Mouse (Mus musculus) stomach, postnatal 0 days (tissue): ENCODE measurements at regions not wholly inside any gene's neighbourhood (a gene's known extent, or its start where the extent isn't known, plus 50 kb on each side); places are given as distances from the start of the nearest gene placed in this dataset.

Source experiments
- ATAC-seq: fragments of 200-750 bp; cut with Nextera tagmentation; 2 replicates; pipeline ENCODE4 v1.8.0; 2017; ENCODE audit not compliant: low FRiP score, low TSS enrichment
- DNase-seq: peaks from one replicate; pipeline ENCODE4 v3.0.0-alpha.2; 2016; ENCODE audit warnings: low spot score
- H3K27ac ChIP-seq: fragments of 300-500 bp; sonication (generic); replicated peaks from 2 replicates; pipeline ENCODE4 v1.5.1; 2014; ENCODE audit warnings: mild to moderate bottlenecking, control low read depth
- H3K27me3 ChIP-seq: fragments of 300-500 bp; sonication (generic); 2 replicates; pipeline ENCODE4 v1.6.1; 2014; ENCODE audit warnings: low read length; ENCODE audit not compliant: control insufficient read depth, insufficient read depth
- H3K36me3 ChIP-seq: fragments of 300-500 bp; sonication (generic); 2 replicates; pipeline ENCODE4 v1.6.1; 2014; ENCODE audit warnings: low read length, mixed read lengths; ENCODE audit not compliant: control insufficient read depth, insufficient read depth
- H3K4me1 ChIP-seq: fragments of 300-500 bp; sonication (generic); replicated peaks from 2 replicates; pipeline ENCODE4 v1.6.1; 2014; ENCODE audit warnings: antibody characterized with exemption; ENCODE audit not compliant: control insufficient read depth, insufficient read depth
- H3K4me2 ChIP-seq: fragments of 300-500 bp; sonication (generic); replicated peaks from 2 replicates; pipeline ENCODE4 v1.6.1; 2014; ENCODE audit warnings: low read depth, mild to moderate bottlenecking, control low read depth, moderate library complexity
- H3K4me3 ChIP-seq: fragments of 300-500 bp; sonication (generic); 2 replicates; pipeline ENCODE4 v1.5.1; 2014; ENCODE audit warnings: low read depth, low read length, control low read depth
- H3K9ac ChIP-seq: fragments of 300-500 bp; sonication (generic); 2 replicates; pipeline ENCODE4 v1.6.1; 2014; ENCODE audit warnings: mild to moderate bottlenecking, low read length, control low read depth, mixed read lengths
- H3K9me3 ChIP-seq: fragments of 300-500 bp; sonication (generic); 2 replicates; pipeline ENCODE4 v1.6.1; 2016; ENCODE audit warnings: low read length; ENCODE audit not compliant: control insufficient read depth
- CTCF ChIP-seq: IDR thresholded peaks from 2 replicates; pipeline ENCODE4 v1.5.1; 2016; ENCODE audit warnings: antibody characterized with exemption, low read depth, mild to moderate bottlenecking, moderate library complexity
- EP300 ChIP-seq: optimal IDR thresholded peaks from 2 replicates; pipeline ENCODE3; 2016; ENCODE audit warnings: antibody characterized with exemption
- WGBS: fragments of 180-500 bp; shearing (Covaris S2); extraction: QIAGEN DNeasy Blood & Tissue Kit; methylation state at CpG from one replicate; pipeline ENCODE4 v1.1.7; 2014; 5-methylcytosine and 5-hydroxymethylcytosine counted together

DNA sequence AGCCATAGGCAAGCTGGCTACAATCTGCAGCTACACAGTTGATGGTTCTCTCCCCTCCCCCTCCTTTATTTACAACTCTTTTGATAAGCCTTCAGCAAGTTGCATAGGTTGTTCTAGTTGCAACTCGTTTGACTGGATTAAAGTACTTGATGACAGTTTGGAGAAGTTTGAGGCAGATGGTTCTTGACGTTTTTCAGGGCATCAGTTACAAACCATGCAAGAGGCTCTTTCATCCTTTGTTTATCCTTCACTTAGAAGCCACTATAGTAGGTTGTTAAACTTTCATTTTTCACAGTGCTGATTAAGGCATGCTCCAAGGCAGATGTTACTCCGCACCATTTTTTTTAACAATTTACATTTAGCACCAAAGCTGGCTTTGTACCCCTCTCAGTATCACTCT lies 227.1 kb downstream of the Tox3 start:
- no peaks in the 10 kb centered on the region for H3K9me3 ChIP-seq
- H3K4me3 ChIP-seq = no peak overlapping the region
- H3K27ac ChIP-seq = no peak overlapping the region
- no peak for DNase-seq
- no peak overlapping the region for H3K4me2 ChIP-seq
- H3K36me3 ChIP-seq = no peaks in the 10 kb centered on the region
- ATAC-seq = no peak
- no peaks in the 10 kb centered on the region for H3K4me1 ChIP-seq
- no peak overlapping the region for H3K9ac ChIP-seq
- no peak for TF ChIP-seq EP300
- no peak for TF ChIP-seq CTCF
- WGBS = 16% methylated on average over 3 of the region's 3 CpGs
- no peaks in the 10 kb centered on the region for H3K27me3 ChIP-seq

DNA sequence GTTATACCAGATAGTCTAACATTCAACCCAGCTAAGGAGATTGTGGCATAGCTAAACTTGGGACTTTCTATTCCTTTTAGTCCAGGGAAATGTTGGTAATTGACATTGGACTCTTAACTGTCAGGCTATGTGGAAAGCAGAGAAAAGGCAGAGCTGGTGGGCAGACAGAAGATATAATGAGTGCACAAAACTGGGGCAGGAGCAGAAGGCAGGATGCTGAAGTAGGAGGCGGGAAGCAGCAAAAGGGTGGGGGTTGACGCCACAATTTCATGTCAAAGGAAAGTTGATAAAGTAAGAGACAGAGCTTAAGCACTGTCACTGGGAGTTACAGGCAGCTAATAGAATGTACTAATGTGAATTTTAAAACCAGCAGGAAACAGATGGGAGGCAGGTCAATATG lies 232.7 kb downstream of the Tox3 start:
- H3K36me3 ChIP-seq = no peaks in the 10 kb centered on the region
- no peak overlapping the region for H3K27ac ChIP-seq
- no peaks in the 10 kb centered on the region for H3K9me3 ChIP-seq
- no peak overlapping the region for H3K4me3 ChIP-seq
- DNase-seq = no peak
- WGBS = 91% methylated on average over 2 of the region's 2 CpGs
- no peaks in the 10 kb centered on the region for H3K27me3 ChIP-seq
- H3K9ac ChIP-seq = no peak overlapping the region
- H3K4me1 ChIP-seq = no peaks in the 10 kb centered on the region
- no peak overlapping the region for H3K4me2 ChIP-seq
- ATAC-seq = no peak
- no peak for TF ChIP-seq EP300
- TF ChIP-seq CTCF = no peak

DNA sequence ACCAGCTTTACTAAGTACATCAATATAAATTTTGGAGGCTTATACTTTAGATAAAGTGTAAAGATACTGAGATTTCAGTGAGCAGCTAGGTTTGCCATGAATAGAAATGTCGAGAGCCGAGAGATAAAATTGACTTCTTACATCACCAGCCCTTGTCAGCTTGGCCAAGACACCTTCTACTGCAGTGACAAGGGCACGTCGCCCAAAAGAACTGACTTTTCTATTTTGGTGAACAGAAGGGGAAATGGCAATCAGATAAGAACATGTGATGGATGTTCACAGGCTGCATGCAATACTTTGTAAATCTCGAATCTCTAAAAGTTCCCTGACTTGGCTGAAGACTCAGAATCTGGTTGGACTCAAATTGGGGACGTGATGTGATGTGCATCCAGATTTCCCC lies 247.6 kb downstream of the Tox3 start:
- Histone ChIP-seq H3K4me1 (no peaks in the 10 kb centered on the region), H3K4me3 (no peak overlapping the region), H3K9ac (no peak overlapping the region), H3K9me3 (no peaks in the 10 kb centered on the region), H3K4me2 (no peak overlapping the region), H3K36me3 (no peaks in the 10 kb centered on the region), H3K27me3 (no peaks in the 10 kb centered on the region), H3K27ac (no peak overlapping the region)
- WGBS = 70% methylated on average over 6 of the region's 6 CpGs
- no peak for DNase-seq
- TF ChIP-seq CTCF = no peak
- TF ChIP-seq EP300 = no peak
- ATAC-seq = no peak

DNA sequence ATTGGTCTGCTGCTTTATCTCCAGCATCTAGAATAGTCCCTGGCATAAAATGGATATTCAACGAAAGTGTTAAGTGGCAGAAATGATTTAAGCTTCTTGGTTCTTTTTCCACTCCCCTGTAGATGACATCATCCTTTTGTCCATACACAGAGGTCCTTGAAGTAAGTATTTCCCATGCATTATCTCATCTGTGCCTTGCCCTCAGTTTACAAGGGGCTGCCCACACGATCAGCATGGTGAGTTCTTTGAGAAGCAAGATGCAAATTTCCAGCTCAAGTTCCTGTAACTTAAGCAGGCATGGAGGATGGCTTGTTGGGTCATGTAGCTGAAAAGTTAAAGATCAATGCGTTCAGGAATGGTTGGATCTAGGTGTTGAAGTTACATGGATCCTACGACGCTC lies 265.5 kb downstream of the Tox3 start:
- TF ChIP-seq EP300 (no peak), CTCF (no peak)
- Histone ChIP-seq H3K27ac (no peak overlapping the region), H3K4me3 (no peak overlapping the region), H3K36me3 (no peaks in the 10 kb centered on the region), H3K4me2 (no peak overlapping the region), H3K4me1 (no peaks in the 10 kb centered on the region), H3K9me3 (no peaks in the 10 kb centered on the region), H3K27me3 (no peaks in the 10 kb centered on the region), H3K9ac (no peak overlapping the region)
- WGBS = 85% methylated on average over 5 of the region's 5 CpGs
- no peak for DNase-seq
- no peak for ATAC-seq

DNA sequence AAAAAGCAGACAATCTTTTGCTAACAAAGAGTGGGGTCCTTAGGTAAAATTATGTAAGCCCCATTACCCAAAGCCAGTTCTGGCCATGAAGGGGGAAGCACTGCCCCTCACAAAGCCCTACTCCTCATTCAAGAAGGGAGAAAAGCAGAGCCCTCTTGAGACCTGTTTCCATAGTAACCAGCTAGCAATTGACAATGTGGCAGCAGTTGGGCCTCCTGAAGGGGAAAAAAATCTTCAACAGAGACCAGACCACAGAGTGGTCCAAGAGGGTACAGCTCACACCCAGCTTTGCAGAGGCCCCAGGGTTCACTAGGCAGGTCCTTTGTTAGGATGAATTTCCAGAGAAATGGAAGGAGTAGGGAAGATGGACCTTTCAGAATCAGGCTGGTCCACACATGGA lies 271.8 kb downstream of the Tox3 start:
- Histone ChIP-seq H3K4me3 (no peak overlapping the region), H3K9ac (no peak overlapping the region), H3K27me3 (no peaks in the 10 kb centered on the region), H3K36me3 (no peaks in the 10 kb centered on the region), H3K4me1 (no peaks in the 10 kb centered on the region), H3K9me3 (no peaks in the 10 kb centered on the region), H3K27ac (no peak overlapping the region), H3K4me2 (no peak overlapping the region)
- DNase-seq = no peak
- no peak for TF ChIP-seq CTCF
- TF ChIP-seq EP300 = no peak
- ATAC-seq = no peak

DNA sequence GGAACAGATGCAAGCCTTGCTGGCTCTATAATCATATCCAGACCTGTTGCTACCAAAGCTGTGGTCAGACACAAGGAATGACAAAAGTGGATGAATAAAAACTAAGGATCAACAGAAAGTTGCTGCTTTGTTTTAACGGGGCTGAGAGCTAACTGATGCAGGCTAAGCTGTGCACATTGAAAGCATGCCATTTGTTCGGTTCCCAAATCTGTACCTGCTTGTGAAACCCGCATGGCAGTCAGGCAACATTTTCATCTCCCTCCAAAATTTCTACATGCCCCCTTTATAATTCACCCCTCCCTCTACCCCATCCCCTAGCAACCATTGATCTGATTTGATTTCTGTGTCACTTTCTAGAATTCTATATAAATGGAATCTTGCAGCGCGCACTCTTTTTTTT lies 272.3 kb downstream of the Tox3 start:
- DNase-seq = no peak
- Histone ChIP-seq H3K27me3 (no peaks in the 10 kb centered on the region), H3K4me3 (no peak overlapping the region), H3K27ac (no peak overlapping the region), H3K9ac (no peak overlapping the region), H3K4me1 (no peaks in the 10 kb centered on the region), H3K36me3 (no peaks in the 10 kb centered on the region), H3K9me3 (no peaks in the 10 kb centered on the region), H3K4me2 (no peak overlapping the region)
- TF ChIP-seq EP300 (no peak), CTCF (no peak)
- 90% methylated on average over 5 of the region's 5 CpGs for WGBS
- no peak for ATAC-seq

DNA sequence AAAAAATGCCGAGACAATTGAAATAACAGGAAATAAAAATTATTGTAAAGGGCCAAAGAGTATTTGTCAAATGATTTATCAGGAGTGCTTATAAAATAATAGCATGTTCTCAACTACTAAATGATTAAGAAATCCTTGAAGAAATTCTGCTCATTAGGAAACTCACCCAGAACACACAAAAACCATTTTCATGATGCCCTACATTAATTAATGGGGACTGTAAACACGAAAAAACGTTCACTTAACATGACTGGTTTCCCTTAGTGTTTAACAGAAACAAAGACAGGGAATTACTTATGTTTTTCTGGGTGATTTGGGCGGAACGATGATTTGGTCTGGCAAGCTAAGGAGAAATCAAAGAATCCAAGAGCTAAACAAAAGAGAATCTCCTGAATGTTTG lies 278.1 kb downstream of the Tox3 start:
- ATAC-seq = no peak
- DNase-seq = no peak

More for the DNA sequence above, 278.1 kb downstream of the Tox3 start:
- TF ChIP-seq CTCF (no peak), EP300 (no peak)
- 23% methylated on average over 5 of the region's 5 CpGs for WGBS
- no peaks in the 10 kb centered on the region for H3K27me3 ChIP-seq
- H3K4me3 ChIP-seq = no peak overlapping the region
- H3K4me2 ChIP-seq = no peak overlapping the region
- no peaks in the 10 kb centered on the region for H3K36me3 ChIP-seq
- H3K27ac ChIP-seq = no peak overlapping the region
- H3K9ac ChIP-seq = no peak overlapping the region
- H3K4me1 ChIP-seq = no peaks in the 10 kb centered on the region; the same call in none of the 2 replicates
- no peaks in the 10 kb centered on the region for H3K9me3 ChIP-seq
